Mouse (Mus musculus) adrenal gland, postnatal 36 days (tissue): ENCODE measurements around the gene Nhlrc1. TPM values are rescaled to one million over a fixed set of nuclear protein-coding genes. Genes with fewer than 3 reads are reported as not detected.

Experiments
- DNase-seq, 2 experiments: peaks; one replicate each; pipeline ENCODE4 v3.0.0; 2021; ENCODE audit warnings: mixed read lengths in 1 of 2
- total RNA-seq, 2 experiments: library from RNA; stranded (reverse); gene quantifications; 2 replicates each; pipeline ENCODE4 v1.2.3; 2021

Nhlrc1 gene
- total RNA-seq, 2 experiments from 2014 or later, result 4.8 to 5.1 TPM

DNA sequence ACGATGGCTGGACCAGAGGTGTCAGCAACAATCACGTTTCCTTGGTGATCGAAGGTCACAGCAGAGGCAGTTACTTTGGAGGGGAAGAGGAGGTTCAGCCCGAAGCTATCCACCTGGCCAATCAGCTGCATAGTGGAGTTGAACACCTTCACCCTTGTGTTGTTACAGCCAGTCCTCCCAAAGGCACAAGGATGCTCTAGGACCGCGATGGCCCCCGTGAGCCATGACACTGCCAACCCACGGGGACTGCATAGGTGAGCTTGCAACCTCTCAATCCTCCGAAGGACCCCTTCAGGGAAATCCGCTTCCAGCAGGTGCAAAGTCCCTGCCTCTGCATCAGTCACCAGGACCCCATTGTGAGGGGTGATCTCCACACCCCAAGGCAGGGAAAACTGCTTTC, 910 bp downstream of the Nhlrc1 start:
- DNase-seq, result no peak

DNA sequence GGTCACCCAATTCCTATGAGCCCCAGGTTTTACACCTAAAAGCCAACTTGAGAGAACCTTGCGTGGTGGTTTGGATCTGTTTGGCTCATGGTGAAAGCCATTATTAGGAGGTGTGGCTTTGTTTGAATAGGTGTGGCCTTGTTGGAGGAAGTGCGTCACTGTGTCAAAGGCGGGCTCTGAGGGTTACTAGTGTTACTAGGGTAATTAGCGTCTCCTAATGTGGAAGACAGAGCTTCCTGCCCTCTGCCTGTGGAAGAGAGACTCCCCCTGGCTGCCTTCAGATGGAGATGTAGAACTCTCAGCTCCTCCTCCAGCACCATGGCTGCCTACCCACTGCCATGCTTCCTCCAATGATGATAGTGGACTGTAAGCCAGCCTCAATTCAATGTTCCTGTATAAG, 13.1 kb downstream of the Nhlrc1 start:
- DNase-seq, result no peak

DNA sequence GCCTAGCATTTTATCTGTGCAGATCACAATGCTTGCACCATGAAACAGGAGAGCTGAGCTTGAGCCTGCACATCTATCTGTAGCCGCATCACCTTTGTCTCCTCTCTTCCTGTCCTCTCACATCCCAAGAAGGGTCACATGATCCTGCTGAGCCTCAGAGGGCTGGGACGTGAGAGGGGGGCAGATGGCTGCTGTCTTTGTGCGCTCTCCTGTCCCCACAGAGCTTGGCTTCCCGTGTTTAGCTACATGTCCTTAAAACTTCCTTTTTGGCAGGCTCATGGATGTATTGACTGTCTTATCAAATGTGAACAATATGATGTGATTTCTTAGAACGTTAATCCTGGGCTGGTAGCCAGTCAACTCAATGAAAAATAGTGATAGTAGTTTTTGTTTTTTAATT, 15.2 kb downstream of the Nhlrc1 start:
- DNase-seq, result no peak

DNA sequence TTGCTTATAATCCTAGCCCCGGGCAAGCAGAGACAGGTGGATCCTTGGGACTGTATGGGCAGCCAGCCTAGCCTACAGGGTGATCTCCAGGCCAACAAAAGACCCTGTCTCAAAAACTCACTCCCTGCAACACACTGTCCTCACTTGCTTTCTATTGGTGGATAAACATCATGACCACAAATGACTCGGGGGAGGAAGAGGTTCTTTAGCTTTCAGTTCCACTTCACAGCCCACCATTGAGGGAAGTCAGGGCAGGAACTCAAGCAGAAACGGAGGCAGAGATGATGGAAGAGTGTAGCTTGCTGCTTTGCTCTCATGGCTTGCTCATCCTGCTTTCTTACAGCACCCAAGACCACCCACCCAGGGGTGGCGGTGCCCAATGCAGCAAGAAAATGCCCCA, 17.3 kb downstream of the Nhlrc1 start:
- DNase-seq, result no peak

GRCm38 (mm10) chr13:46993274-46993551, 21.4 kb downstream of the Nhlrc1 start:
- no peak for DNase-seq

- DNase-seq, result no peak
Measured at GRCm38 (mm10) chr13:46992516-46993273, 22.0 kb downstream of the Nhlrc1 start.

DNA sequence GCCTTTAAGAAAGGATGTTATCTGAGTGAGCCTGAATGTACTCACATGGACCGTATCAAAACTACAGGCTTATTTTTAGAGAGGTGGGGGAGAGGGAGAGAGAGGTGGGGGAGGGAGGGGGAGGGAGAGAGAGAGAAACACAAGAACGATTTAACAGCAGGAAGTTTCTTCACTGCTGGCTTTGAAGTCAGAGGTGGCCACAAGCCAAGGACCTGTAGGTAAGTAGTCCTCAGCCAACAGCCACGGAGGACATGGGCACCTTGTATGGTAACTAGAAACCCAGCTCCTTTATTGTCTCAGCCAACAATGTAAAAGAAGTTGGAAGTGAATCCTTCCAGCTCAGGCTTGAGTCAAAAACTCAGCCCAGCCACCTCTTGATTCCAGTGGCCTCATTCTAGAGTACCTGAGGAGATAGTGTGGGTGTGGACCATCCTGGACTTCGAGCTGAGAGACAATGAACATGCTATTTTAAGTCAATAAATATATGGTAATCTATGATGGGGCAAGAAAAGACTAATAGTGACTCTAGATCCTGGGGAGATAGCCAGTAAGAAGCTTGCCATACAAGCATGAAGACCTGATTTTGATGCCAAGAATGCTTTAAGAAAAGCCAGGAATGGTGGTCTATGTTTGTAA, 24.2 kb downstream of the Nhlrc1 start:
- DNase-seq, result no peak

GRCm38 (mm10) chr13:46987941-46988340, 26.7 kb downstream of the Nhlrc1 start:
- DNase-seq, result no peak

GRCm38 (mm10) chr13:46986208-46986607, 28.4 kb downstream of the Nhlrc1 start:
- DNase-seq, result no peak

DNA sequence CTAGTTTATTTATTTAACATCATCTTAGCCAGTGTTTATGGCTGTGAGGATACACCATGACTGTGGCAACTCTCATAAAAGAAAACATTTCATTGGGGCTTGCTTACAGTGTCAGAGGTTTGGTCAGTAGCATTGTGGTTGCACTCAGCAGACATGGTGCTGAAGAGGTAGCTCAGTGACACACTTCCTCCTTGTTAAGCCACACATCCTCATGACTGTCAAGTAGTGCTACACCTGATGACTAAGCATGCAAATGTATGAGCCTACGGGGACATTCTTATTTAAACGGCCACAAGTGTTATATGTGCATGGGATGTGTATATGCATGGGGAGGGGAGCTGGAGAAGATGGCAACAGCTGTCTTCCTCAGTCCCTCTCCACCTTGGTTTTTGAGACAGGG, 30.8 kb downstream of the Nhlrc1 start:
- no peak for DNase-seq

DNA sequence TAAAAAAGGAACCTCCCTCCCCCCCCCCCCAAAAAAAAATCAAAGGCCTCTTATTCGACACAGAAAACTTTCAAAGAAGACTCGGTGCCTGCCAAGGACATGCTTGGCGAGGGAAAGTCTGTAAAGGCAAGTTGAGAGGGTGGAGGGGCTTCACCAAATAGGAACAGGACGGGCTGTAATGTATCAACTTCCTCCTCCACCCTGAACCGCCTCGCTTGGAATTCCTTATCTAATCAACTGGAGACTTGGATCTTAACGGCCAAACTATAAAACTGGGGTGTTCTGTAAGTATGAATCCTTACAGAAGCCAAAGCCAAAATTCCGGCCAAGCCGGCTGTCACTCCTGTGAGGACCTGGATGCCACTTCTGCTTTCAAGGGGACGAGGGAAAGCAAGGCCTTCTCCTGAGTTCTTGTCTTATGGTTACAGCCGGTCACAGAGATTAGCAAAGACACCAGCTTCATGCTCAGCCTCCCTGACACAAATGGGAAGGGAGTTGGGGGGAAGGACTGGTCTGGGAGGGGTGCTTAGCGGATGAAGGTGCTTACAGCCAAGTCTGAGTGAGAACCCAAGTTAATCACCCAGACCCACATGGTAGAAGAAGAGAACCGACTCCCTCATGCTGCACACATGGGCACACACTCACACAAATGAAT, 34.7 kb downstream of the Nhlrc1 start:
- DNase-seq, result no peak

- no peak for DNase-seq
Measured at GRCm38 (mm10) chr13:46976532-46976931, 38.1 kb downstream of the Nhlrc1 start.

DNA sequence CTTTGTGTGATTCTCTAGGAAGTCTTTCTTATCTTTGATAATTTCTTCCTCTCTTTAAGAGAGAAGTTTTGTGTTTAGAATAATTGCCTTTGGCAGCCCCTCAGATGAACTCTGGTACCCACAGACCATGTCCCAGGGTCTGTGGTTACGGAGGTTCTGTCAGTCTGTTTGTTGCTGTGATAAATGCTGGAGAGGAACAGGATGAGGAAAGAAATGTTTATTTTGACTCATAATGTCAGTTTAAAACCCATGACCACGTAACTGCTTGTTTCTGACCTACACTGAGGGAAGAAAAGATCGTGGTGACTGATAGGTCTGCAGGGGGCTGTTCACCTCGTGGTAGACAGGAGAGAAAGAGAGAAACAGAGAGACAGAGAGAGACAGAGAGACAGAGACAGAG, 38.7 kb downstream of the Nhlrc1 start:
- DNase-seq, result no peak

DNA sequence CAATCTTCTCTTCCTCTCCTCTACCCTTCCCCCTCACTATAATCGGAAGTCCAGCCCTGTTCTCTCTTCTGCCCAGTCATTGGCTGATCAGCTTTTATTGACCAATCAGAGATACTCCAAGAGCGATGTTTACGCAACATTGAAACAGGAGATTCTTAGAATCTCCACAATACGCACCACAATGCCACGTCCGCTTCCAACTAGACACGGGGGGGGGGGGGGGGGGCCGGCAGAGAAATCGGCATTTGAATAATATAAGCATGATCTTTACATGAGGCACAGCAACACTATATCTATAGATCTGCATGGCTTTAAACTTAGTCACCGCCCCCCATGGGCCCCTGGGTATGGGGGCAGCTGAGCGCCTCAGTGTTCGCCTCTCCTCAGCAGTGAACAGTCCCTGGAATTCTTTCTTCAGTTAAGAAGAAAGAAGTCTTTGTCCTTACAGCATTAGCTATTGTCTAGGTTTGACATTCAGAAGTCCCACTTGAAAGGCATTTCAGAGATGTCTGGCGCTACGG, 39.6 kb downstream of the Nhlrc1 start:
- no peak for DNase-seq

DNA sequence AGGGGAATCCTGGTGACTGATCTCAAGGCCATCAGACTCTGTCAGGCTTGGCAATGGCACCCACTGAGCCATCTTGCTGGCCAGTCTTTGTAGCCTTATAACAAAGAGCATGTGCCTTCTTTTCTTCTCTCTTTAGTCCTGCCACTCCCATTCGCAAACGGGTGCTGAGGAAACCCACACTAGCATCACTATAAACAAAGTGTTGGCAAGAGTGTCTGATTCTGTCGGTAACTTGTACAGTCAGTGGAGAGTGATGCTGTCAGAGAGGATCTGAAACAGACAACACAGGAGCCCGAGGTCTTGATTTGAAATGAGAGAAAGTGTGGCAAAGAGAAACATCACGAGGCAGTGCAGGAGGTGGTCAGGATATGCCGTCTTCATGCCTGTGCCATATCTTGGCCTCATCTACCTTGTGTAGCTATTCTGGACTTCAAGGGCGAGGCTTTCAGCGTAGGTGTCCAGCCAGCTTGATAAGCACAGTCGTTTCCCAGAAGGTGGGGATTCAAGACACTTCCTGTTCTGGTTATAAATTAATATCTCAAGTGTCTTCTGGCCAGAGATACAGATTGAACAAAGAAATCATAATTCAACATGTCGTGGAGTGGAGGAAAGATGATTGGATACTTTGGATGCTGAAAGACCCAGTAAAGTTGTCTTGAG, 44.2 kb downstream of the Nhlrc1 start:
- no peak for DNase-seq

DNA sequence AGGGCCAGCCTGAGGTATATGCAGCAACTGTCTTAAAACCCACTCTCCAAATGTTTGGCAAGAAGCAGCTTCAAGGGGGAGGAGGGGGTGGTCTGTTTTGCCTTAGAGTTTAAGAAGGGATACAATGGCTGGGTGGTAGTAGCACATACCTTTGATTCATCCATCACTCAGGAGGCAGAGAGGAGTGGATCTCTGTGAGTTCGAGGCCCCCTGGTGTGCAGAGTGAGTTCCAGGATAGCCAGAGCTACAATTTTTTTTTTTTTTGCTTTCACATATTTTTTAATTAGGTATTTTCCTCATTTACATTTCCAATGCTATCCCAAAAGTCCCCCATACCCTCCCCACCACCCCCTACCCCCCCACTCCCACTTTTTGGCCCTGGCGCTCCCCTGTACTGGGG, 46.0 kb downstream of the Nhlrc1 start:
- no peak for DNase-seq

GRCm38 (mm10) chr13:46967308-46967707, 47.3 kb downstream of the Nhlrc1 start:
- no peak for DNase-seq

Other genes with a start within 250 kb of the Nhlrc1 start
- 10 to 100 TPM; 31.0 to 39.0 TPM for gene Kif13a, start 85.0 kb downstream of the Nhlrc1 start, total RNA-seq
- gene Kdm1b, start 28.6 kb upstream of the Nhlrc1 start, total RNA-seq, result 10 to 100 TPM in 1 of 2 experiments, 1 to 10 TPM in 1; 9.9 to 10.8 TPM
- 1 to 10 TPM; 7.6 to 9.4 TPM for gene Tpmt, start 29.9 kb upstream of the Nhlrc1 start, total RNA-seq
- 10 to 100 TPM; 62.7 to 71.1 TPM for gene Dek, start 91.4 kb upstream of the Nhlrc1 start, total RNA-seq
- gene Rnf144b, start 107.8 kb upstream of the Nhlrc1 start, total RNA-seq, result 1 to 10 TPM; 4.2 to 5.2 TPM